Comparison of ENCODE assay signal across 16 mouse cellular contexts in the genomic region with DNA sequence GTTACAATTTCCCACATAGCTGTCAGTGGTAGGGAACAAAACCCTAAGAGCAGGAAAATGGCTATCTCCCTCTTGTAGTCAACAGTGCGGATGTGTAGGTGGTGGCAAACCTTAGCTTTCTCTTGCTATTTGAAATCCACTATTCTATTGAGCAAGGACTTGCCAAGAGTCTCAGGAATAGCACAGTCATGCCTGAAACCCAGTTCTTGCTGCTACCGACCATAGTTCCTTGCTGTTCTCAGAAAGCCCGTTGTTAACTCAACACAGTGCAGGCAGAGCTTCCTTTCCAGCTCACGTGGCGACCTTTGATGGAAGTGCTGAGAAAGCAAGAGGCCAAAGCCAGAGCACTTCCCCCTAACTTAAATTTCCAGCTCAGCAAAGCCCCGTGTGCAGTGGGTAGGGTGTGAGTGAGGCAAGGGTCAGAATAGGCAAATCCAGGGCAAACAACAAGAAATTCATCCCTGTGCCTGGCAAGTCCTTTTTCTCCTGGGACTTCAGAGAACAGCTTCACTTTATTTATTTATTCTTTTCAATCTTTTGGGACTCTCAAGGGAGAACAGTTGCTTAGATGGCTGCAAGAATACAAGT.
DNase-seq lines count a peak whose midpoint lies in the region; ATAC-seq lines count a peak whose summit lies in the region.
"Had no signal": no experiment of that assay in that cellular context is flagged by ENCODE, and none has a peak within 500 bp of the region (broad histone marks: within the 10 kb centered on the region; RNA-seq: fewer than 3 reads in every experiment).

No protein-coding gene starts in this region.

- ATAC-seq in megakaryocyte progenitor cell, adult 5-6 weeks (replicated peaks; ENCODE audit: poor library complexity): peak; percentile 67
- ATAC-seq in heart, embryonic 11.5 days (replicated peaks; ENCODE audit: insufficient number of reproducible peaks, low FRiP score, low TSS enrichment): no peak
- ATAC-seq: CD4-positive, CD25-positive, alpha-beta regulatory T cell, adult 4 months; midbrain, embryonic 16.5 days had no signal

- no peaks in the 10 kb centered on the region for H3K36me3 ChIP-seq in heart, embryonic 11.5 days (ENCODE audit: control insufficient read depth, insufficient read depth, low read length)
- H3K36me3 ChIP-seq: embryonic facial prominence, embryonic 13.5 days; G1E; hindbrain, embryonic 10.5 days; lung, embryonic 15.5 days had no signal

- H3K9me3 ChIP-seq in heart, embryonic 11.5 days (replicated peaks; ENCODE audit: control insufficient read depth, low read length): peaks cover 6% of the 10 kb centered on the region
- H3K9me3 ChIP-seq: G1E; lung, embryonic 15.5 days had no signal

- H3K27ac ChIP-seq in brown adipose tissue, adult 24 weeks (replicated peaks; ENCODE audit: low read depth, low read length): peak overlapping the region; percentile 4; the same call in 1 of the 2 replicates
- no peak overlapping the region for H3K27ac ChIP-seq in heart, embryonic 11.5 days (ENCODE audit: low read depth, low read length)
- H3K27ac ChIP-seq: embryonic facial prominence, embryonic 13.5 days; hindbrain, embryonic 10.5 days; lung, embryonic 15.5 days had no signal

- no peaks in the 10 kb centered on the region for H3K27me3 ChIP-seq in heart, embryonic 11.5 days (ENCODE audit: control insufficient read depth, insufficient read depth, low read length)
- H3K27me3 ChIP-seq: embryonic facial prominence, embryonic 13.5 days; lung, embryonic 15.5 days had no signal

- H3K9ac ChIP-seq in heart, embryonic 11.5 days (ENCODE audit: low read depth, low read length): no peak overlapping the region
- H3K9ac ChIP-seq: embryonic facial prominence, embryonic 13.5 days; lung, embryonic 15.5 days had no signal

- no peak overlapping the region for H3K4me3 ChIP-seq in brown adipose tissue, adult 24 weeks (ENCODE audit: insufficient read depth, low read depth, low read length)
- no peak overlapping the region for H3K4me3 ChIP-seq in heart, embryonic 11.5 days (ENCODE audit: low read depth, low read length)
- H3K4me3 ChIP-seq: embryonic facial prominence, embryonic 13.5 days; hindbrain, embryonic 10.5 days; lung, embryonic 15.5 days had no signal

- peak; percentile 14 for DNase-seq in adrenal gland, postnatal 10 days
- no peak for DNase-seq in adrenal gland, postnatal 25 days
- peak; percentile 53 for DNase-seq in layer of hippocampus, adult 9-11 months
- DNase-seq in layer of hippocampus, adult 18-20 months (ENCODE audit: low spot score in 2 of 2): no peak
- DNase-seq in urinary bladder, postnatal 14 days (ENCODE audit: low spot score): no peak
- DNase-seq: cerebellum, adult 2 months; kidney, postnatal 10 days had no signal

- peaks cover 11% of the 10 kb centered on the region; the same call in 1 of the 2 replicates for H3K4me1 ChIP-seq in brown adipose tissue, adult 24 weeks (ENCODE audit: control insufficient read depth, insufficient read depth, insufficient read length, low read length)
- no peaks in the 10 kb centered on the region for H3K4me1 ChIP-seq in heart, embryonic 11.5 days (ENCODE audit: control insufficient read depth, insufficient read depth, low read length)

- 59% methylated on average over 6 of the region's 6 CpGs for WGBS in heart, embryonic 11.5 days (ENCODE audit: insufficient replicate concordance)

- no peak overlapping the region for H3K4me2 ChIP-seq in heart, embryonic 11.5 days
- H3K4me2 ChIP-seq: embryonic facial prominence, embryonic 13.5 days; lung, embryonic 15.5 days had no signal

Comparison
In these comparisons a context has a peak if more than half of its experiments do, and no peak if none do; other contexts are left out.
1. DNase-seq: peak in adrenal gland, postnatal 10 days (single experiment) and layer of hippocampus, adult 9-11 months (single experiment); none in adrenal gland, postnatal 25 days (single experiment), layer of hippocampus, adult 18-20 months (0 of 2) and urinary bladder, postnatal 14 days (single experiment).